Mouse (Mus musculus) small intestine, adult 2 months (tissue): Measurements from ENCODE around the gene C3ar1.

Experiments
- CTCF ChIP-seq: fragments of 200-500 bp; IDR thresholded peaks from 2 replicates; pipeline ENCODE4 v1.5.1; 2012; ENCODE audit warnings: low read depth, mild to moderate bottlenecking, control low read depth, inconsistent platforms, low read length, moderate library complexity, mixed read lengths; ENCODE audit not compliant: insufficient replicate concordance, insufficient read length; ENCODE audit errors: extremely low read depth
- POLR2A ChIP-seq: fragments of 200-500 bp; IDR thresholded peaks from 2 replicates; pipeline ENCODE4 v1.6.1; 2012; ENCODE audit warnings: low read depth, mild to moderate bottlenecking, control low read depth, inconsistent platforms, low read length, moderate library complexity

GRCm38 (mm10) chr6:122883603-122884002, 27.6 kb upstream of the C3ar1 start:
- TF ChIP-seq POLR2A (no peak), CTCF (no peak)
